ENCODE assay signal across 26 mouse cellular contexts in genomic region chr9:108848419-108848818, GRCm38 (mm10). TPM values are rescaled to one million over a fixed set of nuclear protein-coding genes. Genes with fewer than 3 reads are reported as not detected.
"Had no signal": no experiment of that assay in that cellular context is flagged by ENCODE, and none has a peak within 500 bp of the region (broad histone marks: within the 10 kb centered on the region; RNA-seq: fewer than 3 reads in every experiment).

No protein-coding gene starts in this region.

- H3K27ac ChIP-seq: heart, adult 2 months; heart, embryonic 13.5 days; heart, embryonic 15.5 days; hindbrain, embryonic 13.5 days; hindbrain, embryonic 15.5 days; kidney, embryonic 15.5 days; kidney, postnatal 0 days; limb, embryonic 13.5 days; limb, embryonic 15.5 days; liver, embryonic 12.5 days; liver, embryonic 14.5 days had no signal

- H3K4me2 ChIP-seq: heart, embryonic 11.5 days; heart, embryonic 13.5 days; heart, embryonic 15.5 days; hindbrain, embryonic 13.5 days; hindbrain, embryonic 15.5 days; kidney, embryonic 15.5 days; limb, embryonic 13.5 days; limb, embryonic 15.5 days; liver, embryonic 12.5 days had no signal

- H3K9me3 ChIP-seq: heart, embryonic 13.5 days; heart, embryonic 15.5 days; hindbrain, embryonic 13.5 days; hindbrain, embryonic 15.5 days; kidney, embryonic 15.5 days; limb, embryonic 13.5 days; limb, embryonic 15.5 days; liver, embryonic 12.5 days had no signal

- H3K4me3 ChIP-seq: heart, adult 2 months; heart, embryonic 13.5 days; heart, embryonic 15.5 days; hindbrain, embryonic 13.5 days; hindbrain, embryonic 15.5 days; kidney, embryonic 15.5 days; limb, embryonic 13.5 days; limb, embryonic 15.5 days; liver, embryonic 12.5 days had no signal

- H3K36me3 ChIP-seq: heart, embryonic 13.5 days; heart, embryonic 15.5 days; kidney, embryonic 15.5 days; limb, embryonic 13.5 days; limb, embryonic 15.5 days; liver, embryonic 12.5 days had no signal

- DNase-seq: gastrocnemius, postnatal 14 days; gastrocnemius, postnatal 36 days; heart, adult 11 months; heart, adult 2 months; heart, postnatal 14 days; heart, postnatal 36 days; kidney, adult 11 months; kidney, adult 9 months; kidney, postnatal 14 days; kidney, postnatal 36 days; layer of hippocampus, adult 9-11 months; layer of hippocampus, postnatal 36 days; left cerebral cortex, postnatal 4 days had no signal

- H3K27me3 ChIP-seq: hindbrain, embryonic 13.5 days; hindbrain, embryonic 15.5 days had no signal

- H3K9ac ChIP-seq: heart, embryonic 13.5 days; heart, embryonic 15.5 days; hindbrain, embryonic 13.5 days; hindbrain, embryonic 15.5 days; kidney, embryonic 15.5 days; limb, embryonic 13.5 days; limb, embryonic 15.5 days; liver, embryonic 12.5 days; liver, embryonic 14.5 days had no signal

- ATAC-seq: liver, embryonic 12.5 days had no signal

RNA-seq across cellular contexts. Expression of gene Celsr3, which starts 22.3 kb away (rescaled TPM):
- total RNA-seq: gastrocnemius, postnatal 36 days; hematopoietic stem cell, adult 5-6 weeks; liver, adult 2 months had no signal
- polyA plus RNA-seq: liver, adult 2 months had no signal
